Mouse (Mus musculus): ENCODE measurements around the gene Ache.

DNA sequence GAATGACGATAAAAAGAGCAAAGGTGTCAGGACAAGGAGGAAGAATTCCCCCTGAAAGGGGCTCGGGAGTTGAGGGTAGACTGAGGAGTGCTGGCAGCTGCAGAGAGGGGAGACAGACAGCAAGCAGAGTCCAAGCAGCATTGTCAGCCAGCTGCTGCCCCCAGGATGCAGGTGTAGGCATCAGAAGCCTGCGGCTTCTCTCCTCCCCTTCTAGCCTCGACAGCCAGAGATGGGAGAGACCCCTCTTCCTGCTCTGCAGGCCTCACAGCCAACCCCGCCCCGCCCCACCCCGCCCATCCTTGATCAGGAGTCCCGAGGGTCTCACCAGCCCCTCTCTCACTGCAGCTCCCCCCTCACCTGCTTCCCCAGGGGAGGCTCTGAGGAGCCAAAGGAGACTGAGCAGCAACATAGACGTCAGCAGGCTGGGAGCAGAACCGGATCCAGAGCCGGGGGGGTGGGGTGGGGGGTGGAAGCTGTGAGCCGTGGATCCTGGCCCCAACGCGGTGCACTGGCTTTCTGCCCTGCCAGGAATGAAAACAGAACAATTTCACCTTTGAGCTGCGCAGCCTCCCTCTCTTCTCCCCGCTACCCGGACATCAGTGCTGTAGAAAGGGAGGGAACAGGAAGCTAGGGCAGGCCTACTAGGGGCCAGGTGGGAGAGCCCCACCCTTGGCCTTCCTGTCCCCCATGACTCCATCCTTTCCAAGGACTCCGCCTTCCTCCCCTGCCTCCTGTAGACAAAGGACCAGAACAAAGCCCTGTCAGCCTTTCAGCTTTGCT lies 19.0 kb upstream of the Ache start:
- TF ChIP-seq CTCF (IDR thresholded peaks at IDR 0.05; ENCODE audit: extremely low read depth, insufficient read length, insufficient replicate concordance, low read depth, low read length) = no peak
- TF ChIP-seq POLR2A (IDR thresholded peaks at IDR 0.05; ENCODE audit: low read depth, low read length) = 0 out of 2 replicates have a peak, but pooled peaks have one; percentile 18

Data from small intestine, adult 2 months (tissue).